In genomic region chr10:93261132-93261980, GRCm38 (mm10) we compare ENCODE assay signal across 8 mouse cellular contexts. TPM values are rescaled to one million over a fixed set of nuclear protein-coding genes. Genes with fewer than 3 reads are reported as not detected.
DNase-seq lines count a peak whose midpoint lies in the region; ATAC-seq lines count a peak whose summit lies in the region.

No protein-coding gene starts in this region.

- WGBS in neural tube, embryonic 12.5 days, result 42% methylated on average over 16 of the region's 16 CpGs
- 22% methylated on average over 16 of the region's 16 CpGs for WGBS in heart, embryonic 10.5 days
- WGBS in kidney, embryonic 14.5 days, result 24% methylated on average over 16 of the region's 16 CpGs
- 28% methylated on average over 16 of the region's 16 CpGs for WGBS in stomach, embryonic 15.5 days

- H3K9ac ChIP-seq in neural tube, embryonic 12.5 days, result 0 out of 2 replicates have a peak overlapping the region, but pooled peaks have one; percentile 17
- H3K9ac ChIP-seq in kidney, embryonic 14.5 days (ENCODE audit: low read depth, low read length), result no peak overlapping the region; the same call in 1 of the 2 replicates
- H3K9ac ChIP-seq in stomach, embryonic 15.5 days, result no peak overlapping the region

- no peak overlapping the region for H3K27ac ChIP-seq in neural tube, embryonic 12.5 days
- H3K27ac ChIP-seq in heart, embryonic 10.5 days, result peak overlapping the region; percentile 72
- H3K27ac ChIP-seq in kidney, embryonic 14.5 days (ENCODE audit: low read depth, low read length), result peak overlapping the region; percentile 42
- H3K27ac ChIP-seq in stomach, embryonic 15.5 days, result peak overlapping the region; percentile 38; the same call in 1 of the 2 replicates

- H3K4me1 ChIP-seq in neural tube, embryonic 12.5 days, result peaks cover 33% of the 10 kb centered on the region
- H3K4me1 ChIP-seq in heart, embryonic 10.5 days, result peaks cover 45% of the 10 kb centered on the region
- peaks cover 20% of the 10 kb centered on the region for H3K4me1 ChIP-seq in kidney, embryonic 14.5 days (ENCODE audit: control insufficient read depth, insufficient read depth, low read length)
- peaks cover 20% of the 10 kb centered on the region for H3K4me1 ChIP-seq in stomach, embryonic 15.5 days

- H3K9me3 ChIP-seq in neural tube, embryonic 12.5 days, result no peaks in the 10 kb centered on the region
- no peaks in the 10 kb centered on the region for H3K9me3 ChIP-seq in heart, embryonic 10.5 days
- H3K9me3 ChIP-seq in kidney, embryonic 14.5 days (ENCODE audit: control insufficient read depth, low read length), result no peaks in the 10 kb centered on the region
- no peaks in the 10 kb centered on the region for H3K9me3 ChIP-seq in stomach, embryonic 15.5 days

- H3K4me3 ChIP-seq in neural tube, embryonic 12.5 days, result no peak overlapping the region
- H3K4me3 ChIP-seq in heart, embryonic 10.5 days, result peak overlapping the region; percentile 41
- H3K4me3 ChIP-seq in kidney, embryonic 14.5 days (ENCODE audit: low read length), result no peak overlapping the region
- H3K4me3 ChIP-seq in stomach, embryonic 15.5 days (replicated peaks), result no peak overlapping the region

- H3K27me3 ChIP-seq in neural tube, embryonic 12.5 days (replicated peaks), result no peaks in the 10 kb centered on the region
- no peaks in the 10 kb centered on the region for H3K27me3 ChIP-seq in heart, embryonic 10.5 days (ENCODE audit: insufficient read depth, poor library complexity, severe bottlenecking)
- no peaks in the 10 kb centered on the region for H3K27me3 ChIP-seq in kidney, embryonic 14.5 days (ENCODE audit: control insufficient read depth, insufficient read depth, low read length)
- no peaks in the 10 kb centered on the region for H3K27me3 ChIP-seq in stomach, embryonic 15.5 days (replicated peaks)

- no peak for ATAC-seq in neural tube, embryonic 12.5 days (ENCODE audit: low FRiP score, low read depth)
- ATAC-seq in kidney, embryonic 14.5 days (ENCODE audit: low FRiP score, low TSS enrichment), result peak; percentile 33
- peak; percentile 84 for ATAC-seq in megakaryocyte, adult 5-6 weeks (ENCODE audit: poor library complexity, severe bottlenecking)
- peak; percentile 41; the same call in 1 of the 2 replicates for ATAC-seq in stomach, embryonic 15.5 days (ENCODE audit: insufficient read depth, low FRiP score, low read depth)

- H3K4me2 ChIP-seq in neural tube, embryonic 12.5 days (replicated peaks), result peak overlapping the region; percentile 38
- H3K4me2 ChIP-seq in kidney, embryonic 14.5 days (replicated peaks; ENCODE audit: low read depth, low read length), result peak overlapping the region; percentile 27
- peak overlapping the region; percentile 17 for H3K4me2 ChIP-seq in stomach, embryonic 15.5 days

- no peak for DNase-seq in neural tube, embryonic 10.5 days (ENCODE audit: extremely low spot score, low spot score)
- DNase-seq in cerebellum, adult 8-10 months, result peak; percentile 65
- no peak for DNase-seq in heart, embryonic 10.5 days (ENCODE audit: low spot score)
- no peak for DNase-seq in spleen, postnatal 4 days (ENCODE audit: low spot score in 2 of 2)

- H3K36me3 ChIP-seq in neural tube, embryonic 12.5 days, result 0 out of 2 replicates have a peak, but pooled peaks cover 4% of the 10 kb centered on the region
- peaks cover 27% of the 10 kb centered on the region for H3K36me3 ChIP-seq in heart, embryonic 10.5 days
- H3K36me3 ChIP-seq in kidney, embryonic 14.5 days (ENCODE audit: control insufficient read depth, insufficient read depth, low read length), result peaks cover 34% of the 10 kb centered on the region
- H3K36me3 ChIP-seq in stomach, embryonic 15.5 days, result peaks cover 6% of the 10 kb centered on the region; the same call in 1 of the 2 replicates

RNA-seq across cellular contexts. Expression of gene Elk3, which starts 49.6 kb away (rescaled TPM):
- polyA plus RNA-seq in neural tube, embryonic 12.5 days (2016; fragmentation: Nextera tagmentation; extraction: Ambion mirVana), result 18.9 and 21.3 TPM in 2 replicates
- 23.6 and 25.9 TPM in 2 replicates for polyA plus RNA-seq in heart, embryonic 10.5 days (2016; fragmentation: Nextera tagmentation; extraction: Ambion mirVana)
- polyA plus RNA-seq in kidney, embryonic 14.5 days (2014; fragmentation: Nextera tagmentation; extraction: Ambion mirVana), result 43.4 and 49.1 TPM in 2 replicates
- 27.1 and 29.4 TPM in 2 replicates for total RNA-seq in megakaryocyte, adult 5-6 weeks (2015)
- 19.8 and 22.6 TPM in 2 replicates for total RNA-seq in megakaryocyte, adult 5-6 weeks (2017)
- 24.1 and 26.8 TPM in 2 replicates for polyA plus RNA-seq in stomach, embryonic 15.5 days (2015; fragmentation: Nextera tagmentation; extraction: Ambion mirVana)
